In the genomic region with DNA sequence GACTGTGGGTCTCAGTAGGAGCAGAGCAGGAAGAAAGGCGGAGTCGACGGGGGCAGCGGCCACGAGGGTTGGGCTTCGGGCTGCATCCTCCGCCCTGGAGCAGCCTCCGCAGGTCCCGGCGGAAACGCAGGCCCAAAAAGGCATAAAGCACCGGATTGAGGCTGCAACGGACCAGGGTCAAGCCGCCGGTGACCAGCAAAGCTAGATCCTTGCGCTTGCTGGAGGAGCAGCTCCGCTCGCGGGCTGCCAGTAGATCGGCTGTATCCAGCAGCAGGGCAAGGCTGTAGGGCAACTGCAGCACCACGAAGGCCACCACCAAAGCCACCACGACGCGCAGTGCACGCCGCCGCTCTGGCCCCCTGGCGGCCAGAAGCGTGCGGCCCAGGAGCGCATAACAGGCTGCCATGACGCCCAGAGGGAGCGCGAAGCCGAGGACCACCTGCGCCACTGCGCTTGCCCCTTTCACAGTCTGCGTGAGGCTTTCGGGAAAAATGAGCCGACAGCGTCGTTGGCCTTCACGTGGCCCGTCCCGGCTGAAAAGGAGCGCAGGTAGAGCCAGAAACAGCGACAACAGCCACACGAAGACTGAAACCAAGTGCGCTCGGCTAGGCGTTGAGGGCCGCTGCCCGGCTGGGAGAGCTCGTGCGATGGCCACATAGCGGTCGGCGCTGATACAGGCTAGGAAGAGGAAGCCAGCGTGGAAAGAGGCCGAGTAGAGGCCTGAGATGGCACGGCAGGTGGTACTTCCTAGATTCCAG, we compare ENCODE assay signal across 8 mouse cellular contexts. TPM values are rescaled to one million over a fixed set of nuclear protein-coding genes. Genes with fewer than 3 reads are reported as not detected.
DNase-seq lines count a peak whose midpoint lies in the region; ATAC-seq and TF ChIP-seq lines count a peak whose summit lies in the region.

No protein-coding gene starts in this region.

- TF ChIP-seq CTCF in liver, adult 2 months (IDR thresholded peaks at IDR 0.05; ENCODE audit: low read depth, low read length): peak; percentile 88

- peak overlapping the region; percentile 87 for H3K4me2 ChIP-seq in intestine, embryonic 16.5 days (ENCODE audit: low read depth, low read length)
- peak overlapping the region; percentile 57 for H3K4me2 ChIP-seq in midbrain, embryonic 16.5 days (ENCODE audit: low read length)
- H3K4me2 ChIP-seq in stomach, embryonic 15.5 days: peak overlapping the region; percentile 81

- peak overlapping the region; percentile 39 for H3K4me3 ChIP-seq in intestine, embryonic 16.5 days (ENCODE audit: low read length)
- H3K4me3 ChIP-seq in liver, adult 2 months (ENCODE audit: insufficient read depth, low read depth, low read length): peak overlapping the region; percentile 63
- peak overlapping the region; percentile 26 for H3K4me3 ChIP-seq in midbrain, embryonic 16.5 days (ENCODE audit: low read depth, low read length)
- H3K4me3 ChIP-seq in stomach, embryonic 15.5 days (replicated peaks): peak overlapping the region; percentile 41

- H3K79me2 ChIP-seq in liver, adult 2 months (ENCODE audit: control insufficient read depth, insufficient read depth, low read length): peaks cover 12% of the 10 kb centered on the region; the same call in 1 of the 2 replicates

- peak; percentile 67 to 77 for DNase-seq in urinary bladder, adult 18-20 months (ENCODE audit: low spot score in 2 of 2)
- no peak for DNase-seq in urinary bladder, postnatal 10 days (ENCODE audit: low spot score)
- peak; percentile 78 for DNase-seq in embryo, embryonic 11.5 days (ENCODE audit: low read depth, low spot score)
- peak; percentile 87 to 93 for DNase-seq in heart, adult 18-20 months
- DNase-seq in liver, adult 2 months (ENCODE audit: extremely low read depth, low read depth, low spot score): peak; percentile 64

- no peaks in the 10 kb centered on the region for H3K36me3 ChIP-seq in intestine, embryonic 16.5 days (ENCODE audit: control insufficient read depth, insufficient read depth, low read length)
- no peaks in the 10 kb centered on the region for H3K36me3 ChIP-seq in liver, adult 2 months (ENCODE audit: control insufficient read depth, insufficient read depth, low read length)
- H3K36me3 ChIP-seq in midbrain, embryonic 16.5 days (ENCODE audit: control insufficient read depth, insufficient read depth, low read length): no peaks in the 10 kb centered on the region
- H3K36me3 ChIP-seq in stomach, embryonic 15.5 days: no peaks in the 10 kb centered on the region

- TF ChIP-seq POLR2A in liver, adult 2 months (IDR thresholded peaks at IDR 0.05; ENCODE audit: extremely low read depth, insufficient read depth, low read length): 0 out of 2 replicates have a peak, but pooled peaks have one; percentile 3

- WGBS in intestine, embryonic 16.5 days: 3% methylated on average over 61 of the region's 61 CpGs
- WGBS in liver, adult 2 months: 7% methylated on average over 61 of the region's 61 CpGs
- under 1% methylated on average over 61 of the region's 61 CpGs for WGBS in midbrain, embryonic 16.5 days
- WGBS in stomach, embryonic 15.5 days: 2% methylated on average over 61 of the region's 61 CpGs

- H3K27me3 ChIP-seq in intestine, embryonic 16.5 days (replicated peaks; ENCODE audit: control insufficient read depth, insufficient read depth, low read length): peaks cover 4% of the 10 kb centered on the region; the same call in 1 of the 2 replicates
- no peaks in the 10 kb centered on the region for H3K27me3 ChIP-seq in liver, adult 2 months (ENCODE audit: control insufficient read depth, insufficient read depth, low read length)
- H3K27me3 ChIP-seq in midbrain, embryonic 16.5 days (ENCODE audit: control insufficient read depth, insufficient read depth, low read depth, low read length): peaks cover 24% of the 10 kb centered on the region
- peaks cover 26% of the 10 kb centered on the region for H3K27me3 ChIP-seq in stomach, embryonic 15.5 days (replicated peaks)

- peak overlapping the region; percentile 65 for H3K27ac ChIP-seq in intestine, embryonic 16.5 days (ENCODE audit: low read length)
- H3K27ac ChIP-seq in liver, adult 2 months (replicated peaks; ENCODE audit: insufficient read depth, low read depth, low read length): peak overlapping the region; percentile 56
- peak overlapping the region; percentile 23 for H3K27ac ChIP-seq in midbrain, embryonic 16.5 days (ENCODE audit: low read length)
- peak overlapping the region; percentile 87 for H3K27ac ChIP-seq in stomach, embryonic 15.5 days

- peaks cover 52% of the 10 kb centered on the region for H3K4me1 ChIP-seq in intestine, embryonic 16.5 days (ENCODE audit: control insufficient read depth, insufficient read depth, low read length)
- H3K4me1 ChIP-seq in liver, adult 2 months (ENCODE audit: control insufficient read depth, insufficient read depth, low read length): peaks cover 22% of the 10 kb centered on the region
- H3K4me1 ChIP-seq in midbrain, embryonic 16.5 days (ENCODE audit: control insufficient read depth, insufficient read depth, low read length): peaks cover 63% of the 10 kb centered on the region
- peaks cover 52% of the 10 kb centered on the region for H3K4me1 ChIP-seq in stomach, embryonic 15.5 days

- ATAC-seq in intestine, embryonic 16.5 days: peak; percentile 53
- ATAC-seq in midbrain, embryonic 16.5 days: peak; percentile 33
- peak; percentile 21; the same call in 1 of the 2 replicates for ATAC-seq in stomach, embryonic 15.5 days (ENCODE audit: insufficient read depth, low FRiP score, low read depth)

- peak overlapping the region; percentile 63 for H3K9ac ChIP-seq in intestine, embryonic 16.5 days (ENCODE audit: low read depth, low read length)
- peak overlapping the region; percentile 77 for H3K9ac ChIP-seq in liver, adult 2 months (ENCODE audit: low read depth, low read length)
- peak overlapping the region; percentile 51 for H3K9ac ChIP-seq in midbrain, embryonic 16.5 days (ENCODE audit: low read depth, low read length)
- peak overlapping the region; percentile 14; the same call in 1 of the 2 replicates for H3K9ac ChIP-seq in stomach, embryonic 15.5 days

- no peaks in the 10 kb centered on the region for H3K9me3 ChIP-seq in intestine, embryonic 16.5 days (ENCODE audit: control insufficient read depth, low read length)
- no peaks in the 10 kb centered on the region for H3K9me3 ChIP-seq in midbrain, embryonic 16.5 days (replicated peaks; ENCODE audit: control insufficient read depth, low read length, poor library complexity, severe bottlenecking)
- H3K9me3 ChIP-seq in stomach, embryonic 15.5 days: no peaks in the 10 kb centered on the region

RNA-seq across cellular contexts. Expression of a gene that starts 1.4 kb away (rescaled TPM):
- not detected for total RNA-seq in heart, adult 18-20 months (2021)
- polyA plus RNA-seq in intestine, embryonic 16.5 days (2015; fragmentation: Nextera tagmentation; extraction: Ambion mirVana): 0.20 and 0.29 TPM in 2 replicates
- total RNA-seq in liver, adult 2 months (2014; rRNA removed): 0.13 TPM in 1 of 2 replicates, not detected in the other
- polyA plus RNA-seq in liver, adult 2 months (2012; rRNA removed): 0.05 and 0.13 TPM in 2 replicates
- 0.47 and 0.62 TPM in 2 replicates for polyA plus RNA-seq in midbrain, embryonic 16.5 days (2015; fragmentation: Nextera tagmentation; extraction: Ambion mirVana)
- 0.19 and 0.34 TPM in 2 replicates for polyA plus RNA-seq in stomach, embryonic 15.5 days (2015; fragmentation: Nextera tagmentation; extraction: Ambion mirVana)

RNA-seq across cellular contexts. Expression of a gene that starts 2.7 kb away (rescaled TPM):
- 10 to 100 TPM; 12.6 to 12.8 TPM for total RNA-seq in heart, adult 18-20 months (2021)
- 9.2 and 10.1 TPM in 2 replicates for polyA plus RNA-seq in intestine, embryonic 16.5 days (2015; fragmentation: Nextera tagmentation; extraction: Ambion mirVana)
- 3.9 and 4.0 TPM in 2 replicates for total RNA-seq in liver, adult 2 months (2014; rRNA removed)
- polyA plus RNA-seq in liver, adult 2 months (2012; rRNA removed): 10.5 and 11.5 TPM in 2 replicates
- polyA plus RNA-seq in midbrain, embryonic 16.5 days (2015; fragmentation: Nextera tagmentation; extraction: Ambion mirVana): 6.5 and 7.6 TPM in 2 replicates
- 19.7 and 23.5 TPM in 2 replicates for polyA plus RNA-seq in stomach, embryonic 15.5 days (2015; fragmentation: Nextera tagmentation; extraction: Ambion mirVana)

RNA-seq across cellular contexts. Expression of a gene that starts 3.5 kb away (rescaled TPM):
- 1 to 10 TPM; 1.1 to 1.9 TPM for total RNA-seq in heart, adult 18-20 months (2021)
- polyA plus RNA-seq in intestine, embryonic 16.5 days (2015; fragmentation: Nextera tagmentation; extraction: Ambion mirVana): 0.86 and 0.87 TPM in 2 replicates
- 0.40 and 0.46 TPM in 2 replicates for total RNA-seq in liver, adult 2 months (2014; rRNA removed)
- polyA plus RNA-seq in liver, adult 2 months (2012; rRNA removed): 0.87 and 0.88 TPM in 2 replicates
- polyA plus RNA-seq in midbrain, embryonic 16.5 days (2015; fragmentation: Nextera tagmentation; extraction: Ambion mirVana): 4.2 and 4.7 TPM in 2 replicates
- 2.0 and 2.6 TPM in 2 replicates for polyA plus RNA-seq in stomach, embryonic 15.5 days (2015; fragmentation: Nextera tagmentation; extraction: Ambion mirVana)

RNA-seq across cellular contexts. Expression of a gene that starts 18.1 kb away (rescaled TPM):
- total RNA-seq in heart, adult 18-20 months (2021): 1 to 10 TPM; 2.3 to 3.7 TPM
- polyA plus RNA-seq in intestine, embryonic 16.5 days (2015; fragmentation: Nextera tagmentation; extraction: Ambion mirVana): 3.9 and 4.2 TPM in 2 replicates
- not detected in 2 replicates for total RNA-seq in liver, adult 2 months (2014; rRNA removed)
- polyA plus RNA-seq in liver, adult 2 months (2012; rRNA removed): 0.10 and 0.17 TPM in 2 replicates
- 62.9 and 71.4 TPM in 2 replicates for polyA plus RNA-seq in midbrain, embryonic 16.5 days (2015; fragmentation: Nextera tagmentation; extraction: Ambion mirVana)
- polyA plus RNA-seq in stomach, embryonic 15.5 days (2015; fragmentation: Nextera tagmentation; extraction: Ambion mirVana): 3.4 and 3.8 TPM in 2 replicates

RNA-seq across cellular contexts. Expression of a gene that starts 52.5 kb away (rescaled TPM):
- 10 to 100 TPM; 29.8 to 36.4 TPM for total RNA-seq in heart, adult 18-20 months (2021)
- 16.2 and 18.8 TPM in 2 replicates for polyA plus RNA-seq in intestine, embryonic 16.5 days (2015; fragmentation: Nextera tagmentation; extraction: Ambion mirVana)
- 10.5 and 10.8 TPM in 2 replicates for total RNA-seq in liver, adult 2 months (2014; rRNA removed)
- 7.5 and 9.2 TPM in 2 replicates for polyA plus RNA-seq in liver, adult 2 months (2012; rRNA removed)
- polyA plus RNA-seq in midbrain, embryonic 16.5 days (2015; fragmentation: Nextera tagmentation; extraction: Ambion mirVana): 30.8 and 34.4 TPM in 2 replicates
- 14.9 and 16.7 TPM in 2 replicates for polyA plus RNA-seq in stomach, embryonic 15.5 days (2015; fragmentation: Nextera tagmentation; extraction: Ambion mirVana)

Comparison
In these comparisons a context has a peak if more than half of its experiments do, and no peak if none do; other contexts are left out.
1. H3K27ac ChIP-seq: peak in every context shown above with its lines; median percentile 87 in stomach, embryonic 15.5 days; 65 in intestine, embryonic 16.5 days; 56 in liver, adult 2 months; 23 in midbrain, embryonic 16.5 days.
2. H3K9ac ChIP-seq: peak in every context shown above with its lines; median percentile 77 in liver, adult 2 months; 63 in intestine, embryonic 16.5 days; 51 in midbrain, embryonic 16.5 days; 14 in stomach, embryonic 15.5 days.